Mouse (Mus musculus): ENCODE data around the gene Elovl7. TPM values are rescaled to one million over a fixed set of nuclear protein-coding genes. Genes with fewer than 3 reads are reported as not detected.

The Elovl7 gene
- total RNA-seq, 1 experiment from 2014 or later, result 3.7 TPM

DNA sequence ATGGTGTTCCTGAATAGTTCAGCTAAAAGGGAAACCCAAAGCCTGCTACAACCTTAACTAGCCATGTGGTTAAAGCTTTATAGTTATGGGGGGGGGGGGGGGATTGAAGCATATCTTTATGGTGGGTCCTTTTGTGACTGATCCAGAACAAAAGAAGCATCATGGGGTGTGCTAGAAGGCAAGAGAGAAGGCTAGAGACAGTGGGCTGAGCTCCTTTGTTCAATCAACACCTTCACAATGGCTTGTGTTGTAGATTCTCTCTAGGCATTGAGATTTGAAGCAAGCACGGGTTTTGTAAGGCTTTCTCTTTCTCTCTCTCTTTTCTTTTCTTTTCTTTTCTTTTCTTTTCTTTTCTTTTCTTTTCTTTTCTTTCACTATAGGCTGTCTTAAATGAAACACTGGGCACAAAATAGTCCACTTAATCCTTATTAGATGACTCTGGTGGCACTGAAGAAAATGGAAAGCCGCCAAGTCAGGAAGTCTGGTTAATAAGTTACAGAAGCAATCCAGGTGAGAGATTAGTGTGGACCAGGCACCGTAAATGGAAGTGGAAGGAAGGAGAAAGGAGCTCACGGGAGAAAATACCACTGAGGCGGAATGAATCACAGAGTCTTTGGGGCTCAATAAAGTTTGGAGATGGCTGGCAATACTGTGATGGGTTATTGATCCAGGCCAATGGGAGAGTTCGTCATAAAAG is 15.6 kb downstream of the Elovl7 start:
- no peak for ATAC-seq (replicated peaks; ENCODE audit: low read depth, poor library complexity, severe bottlenecking)

DNA sequence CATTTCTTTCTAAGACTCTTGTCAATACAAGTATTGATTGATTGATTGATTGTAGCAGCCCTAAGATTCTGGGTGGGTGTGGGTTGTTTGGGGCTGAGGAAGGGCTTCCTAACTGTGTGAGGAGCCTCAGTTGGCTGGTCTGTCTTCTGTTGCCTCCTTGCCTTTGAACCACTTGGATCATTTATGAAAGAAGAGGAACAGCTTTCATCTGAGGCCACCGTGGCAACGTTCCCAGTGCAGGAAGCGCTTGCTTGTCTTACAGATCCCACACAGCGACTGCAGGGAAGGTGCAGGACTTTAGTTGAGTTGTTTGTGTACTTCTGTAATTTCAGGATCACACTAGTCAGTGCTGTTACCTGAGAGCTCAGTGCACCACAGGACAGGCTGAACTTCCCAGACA is 25.8 kb downstream of the Elovl7 start:
- peak; percentile 41; the same call in 1 of the 2 replicates for ATAC-seq (replicated peaks; ENCODE audit: low read depth, poor library complexity, severe bottlenecking)

DNA sequence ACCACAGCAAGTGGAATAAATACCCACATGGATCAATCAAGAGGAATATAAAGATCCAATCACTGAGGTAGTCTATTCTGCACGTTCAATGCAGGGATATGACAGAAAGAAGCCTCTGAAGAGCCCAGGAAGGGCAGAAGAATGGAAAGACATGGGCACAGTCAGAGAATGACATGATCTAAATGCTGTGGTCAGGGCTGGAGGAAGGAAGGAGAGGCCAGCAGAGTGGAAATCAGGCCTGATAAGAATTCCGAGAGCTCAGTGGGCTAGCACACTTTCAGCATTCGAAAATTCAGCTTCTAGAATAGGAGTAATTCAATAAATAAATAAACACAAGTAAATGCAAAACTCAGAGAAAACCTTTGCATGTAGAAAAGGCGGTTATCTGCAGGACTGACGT is 27.5 kb downstream of the Elovl7 start:
- peak; percentile 73 for ATAC-seq (replicated peaks; ENCODE audit: low read depth, poor library complexity, severe bottlenecking)

GRCm38 (mm10) chr13:108245086-108245697 is 31.0 kb downstream of the Elovl7 start:
- no peak for ATAC-seq (replicated peaks; ENCODE audit: low read depth, poor library complexity, severe bottlenecking)

- no peak for ATAC-seq (replicated peaks; ENCODE audit: low read depth, poor library complexity, severe bottlenecking)
These were observed 36.9 kb downstream of the Elovl7 start for GRCm38 (mm10) chr13:108251106-108251505.

DNA sequence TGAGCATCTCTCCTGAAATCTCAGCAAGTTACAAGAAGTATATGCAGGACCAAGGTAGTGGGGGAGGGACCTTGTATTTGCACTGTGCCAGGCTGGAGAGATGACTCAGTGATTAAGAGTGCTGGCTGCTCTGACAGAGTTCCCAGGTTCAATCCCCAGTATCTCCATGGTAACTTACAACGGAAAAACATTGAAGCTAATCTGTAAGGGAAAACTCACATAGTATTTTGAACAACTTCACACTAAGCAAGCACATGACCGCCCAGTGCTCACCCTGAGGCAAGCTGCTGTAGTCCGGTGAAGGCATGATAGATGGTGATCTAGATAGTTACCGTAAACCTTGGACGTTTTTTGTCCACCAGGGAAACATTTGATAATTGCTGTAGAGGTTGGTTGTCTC is 39.8 kb downstream of the Elovl7 start:
- ATAC-seq (replicated peaks; ENCODE audit: low read depth, poor library complexity, severe bottlenecking), result no peak

DNA sequence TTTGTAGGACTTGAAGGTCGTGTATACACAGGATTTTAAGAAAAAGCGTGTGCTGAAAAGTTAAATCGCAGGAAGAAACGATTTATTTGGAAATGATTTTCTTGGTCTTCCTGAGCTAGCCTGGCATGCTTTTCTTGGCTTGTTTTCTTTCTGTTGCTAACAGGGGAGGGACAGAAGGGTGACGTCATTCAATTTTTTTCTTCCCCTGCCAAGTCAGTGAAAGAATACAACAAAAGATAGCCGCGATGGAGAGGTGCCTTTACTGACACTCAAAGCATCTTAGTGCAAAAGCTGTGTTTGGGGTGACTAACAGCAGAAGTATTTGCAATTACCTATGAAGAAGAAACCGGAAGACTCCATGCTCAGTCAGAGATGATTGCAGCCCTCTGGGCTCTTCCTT is 48.8 kb downstream of the Elovl7 start:
- no peak for ATAC-seq (replicated peaks; ENCODE audit: low read depth, poor library complexity, severe bottlenecking)

DNA sequence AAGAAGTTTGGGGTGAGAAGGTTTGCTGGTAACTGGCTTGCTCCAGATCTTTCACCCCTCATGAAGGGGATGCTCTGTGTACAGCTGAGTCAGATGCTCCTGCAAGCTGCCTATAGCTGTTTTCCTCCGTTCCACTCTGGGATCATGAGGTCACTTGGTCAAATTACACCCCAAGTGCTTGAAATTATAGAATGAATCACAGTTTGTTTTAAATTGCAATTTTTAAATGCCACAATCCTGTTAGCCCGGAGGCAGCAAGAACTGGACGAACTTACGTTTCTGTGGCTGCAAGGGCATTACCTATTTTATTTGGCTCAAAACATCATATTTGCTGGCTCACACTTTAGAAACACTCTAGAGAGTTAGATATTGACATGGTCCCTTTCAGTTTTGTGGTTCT is 51.2 kb downstream of the Elovl7 start:
- ATAC-seq (replicated peaks; ENCODE audit: low read depth, poor library complexity, severe bottlenecking), result no peak

GRCm38 (mm10) chr13:108267841-108268634 is 53.8 kb downstream of the Elovl7 start:
- ATAC-seq (replicated peaks; ENCODE audit: low read depth, poor library complexity, severe bottlenecking), result peak; percentile 86

DNA sequence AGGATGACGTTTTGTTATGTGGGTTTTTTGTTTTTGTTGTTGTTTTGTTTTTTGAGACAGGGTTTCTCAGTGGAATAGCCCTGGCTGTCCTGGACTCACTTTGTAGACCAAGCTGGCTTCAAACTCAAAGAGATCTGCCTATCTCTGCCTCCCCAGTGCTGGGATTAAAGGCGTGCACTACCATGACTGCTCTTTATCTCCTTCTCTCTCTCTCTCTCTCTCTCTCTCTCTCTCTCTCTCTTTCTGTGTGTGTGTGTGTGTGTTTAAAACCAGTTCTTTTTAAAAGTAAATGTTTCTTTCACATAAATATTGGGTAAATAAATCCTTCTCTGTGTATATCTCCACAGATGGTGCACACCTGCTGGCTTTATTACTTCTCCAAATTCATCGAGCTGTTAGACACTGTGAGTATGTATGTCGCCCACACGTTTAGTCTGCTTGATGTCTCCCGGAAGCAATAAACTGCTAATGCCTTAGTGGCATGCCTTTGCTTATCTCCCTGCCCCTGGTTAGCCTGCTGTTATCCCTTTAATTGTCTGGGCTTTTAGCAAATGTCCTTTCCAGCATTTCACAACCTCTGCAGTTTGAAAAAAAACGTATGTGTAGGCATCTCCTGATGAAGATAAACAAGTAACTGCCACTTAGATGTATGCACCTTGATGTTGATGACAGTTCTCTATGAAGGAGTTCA is 57.4 kb downstream of the Elovl7 start:
- no peak for ATAC-seq (replicated peaks; ENCODE audit: low read depth, poor library complexity, severe bottlenecking)

DNA sequence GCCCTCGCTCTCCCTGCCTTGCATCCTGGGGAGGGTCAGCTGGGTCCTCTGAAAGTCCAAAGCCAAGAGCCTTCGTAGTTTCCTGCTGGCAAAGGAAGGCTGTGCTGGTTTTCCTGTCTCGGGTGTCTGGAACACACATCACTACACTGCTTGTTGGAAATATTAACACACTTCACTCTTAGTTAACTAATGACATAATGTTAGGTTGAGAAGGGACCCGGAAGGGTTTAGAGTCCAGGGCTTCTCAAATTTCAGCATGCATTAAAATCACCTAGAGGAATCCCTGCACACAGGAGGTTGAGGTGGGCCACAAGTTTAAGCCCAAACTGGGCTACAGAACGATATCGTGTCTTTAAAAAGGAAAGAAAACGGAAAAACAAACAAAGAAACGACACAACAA is 58.1 kb downstream of the Elovl7 start:
- ATAC-seq (replicated peaks; ENCODE audit: low read depth, poor library complexity, severe bottlenecking), result no peak

DNA sequence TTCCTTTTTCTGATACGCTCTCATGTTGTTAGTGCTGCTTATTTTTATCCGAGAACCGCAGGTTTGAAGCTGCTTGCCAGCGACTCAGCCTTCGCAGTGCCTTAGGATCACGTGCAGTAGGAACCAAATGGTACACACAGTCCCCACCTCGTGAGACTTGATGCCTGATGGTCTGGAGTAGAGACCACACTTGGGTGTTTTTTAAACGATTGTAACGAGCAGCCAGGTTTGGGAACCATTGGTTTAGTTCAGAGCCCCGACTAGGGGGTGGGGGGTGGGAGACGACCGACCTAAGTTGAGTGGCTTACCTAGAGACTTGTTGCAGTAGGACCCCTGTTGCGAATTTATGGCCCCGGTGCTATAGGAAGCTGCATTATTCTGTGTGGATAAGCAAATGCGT is 58.8 kb downstream of the Elovl7 start:
- no peak for ATAC-seq (replicated peaks; ENCODE audit: low read depth, poor library complexity, severe bottlenecking)

- ATAC-seq (replicated peaks; ENCODE audit: low read depth, poor library complexity, severe bottlenecking), result no peak
These were observed 59.3 kb downstream of the Elovl7 start for GRCm38 (mm10) chr13:108273456-108273855.

DNA sequence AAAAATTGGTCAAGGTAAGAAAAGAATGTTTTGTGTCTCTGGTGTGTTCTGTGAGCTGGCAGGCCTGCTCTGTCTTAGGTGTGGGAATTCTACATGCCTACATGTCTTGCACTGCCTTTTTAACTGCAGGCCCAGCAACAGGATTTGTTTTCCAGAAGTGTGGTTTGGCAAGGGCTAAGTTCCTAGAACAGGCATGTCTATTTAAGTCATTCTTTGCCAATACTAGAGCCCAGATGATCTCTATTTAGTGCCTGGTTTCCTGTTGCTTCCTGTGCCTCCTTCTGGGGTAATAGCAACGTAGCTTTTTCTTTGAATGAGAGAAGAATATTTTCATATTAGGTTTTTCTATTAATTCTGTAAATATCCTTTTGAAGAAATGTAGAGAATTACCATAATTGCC is 62.4 kb downstream of the Elovl7 start:
- peak; percentile 60; the same call in 1 of the 2 replicates for ATAC-seq (replicated peaks; ENCODE audit: low read depth, poor library complexity, severe bottlenecking)

GRCm38 (mm10) chr13:108277320-108277719 is 63.1 kb downstream of the Elovl7 start:
- ATAC-seq (replicated peaks; ENCODE audit: low read depth, poor library complexity, severe bottlenecking), result no peak

GRCm38 (mm10) chr13:108278592-108278991 is 64.4 kb downstream of the Elovl7 start:
- ATAC-seq (replicated peaks; ENCODE audit: low read depth, poor library complexity, severe bottlenecking), result no peak

- ATAC-seq (replicated peaks; ENCODE audit: low read depth, poor library complexity, severe bottlenecking), result 0 out of 2 replicates have a peak, but pooled peaks have one; percentile 32
These were observed 70.1 kb downstream of the Elovl7 start for GRCm38 (mm10) chr13:108284312-108284711.

- peak; percentile 63; the same call in 1 of the 2 replicates for ATAC-seq (replicated peaks; ENCODE audit: low read depth, poor library complexity, severe bottlenecking)
These were observed 73.7 kb downstream of the Elovl7 start for GRCm38 (mm10) chr13:108287953-108288352.

DNA sequence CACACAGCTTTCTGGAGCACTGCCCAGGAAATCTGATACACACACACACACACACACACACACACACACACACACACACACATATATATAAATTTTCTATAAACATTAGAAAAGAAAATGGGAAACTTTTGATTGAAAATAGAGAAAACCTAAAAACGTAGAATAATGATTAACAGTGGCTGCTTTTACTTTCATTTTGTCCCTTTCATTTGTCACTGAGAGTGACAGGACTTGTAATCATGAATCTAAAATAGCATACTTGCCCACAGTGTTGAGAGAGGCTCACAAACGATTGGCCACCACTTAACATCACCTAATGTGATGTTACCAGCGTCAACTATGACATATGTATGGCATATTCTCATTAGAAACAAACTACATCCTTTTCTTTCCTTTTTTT is 75.2 kb downstream of the Elovl7 start:
- 0 out of 2 replicates have a peak, but pooled peaks have one; percentile 33 for ATAC-seq (replicated peaks; ENCODE audit: low read depth, poor library complexity, severe bottlenecking)

GRCm38 (mm10) chr13:108290314-108290713 is 76.1 kb downstream of the Elovl7 start:
- ATAC-seq (replicated peaks; ENCODE audit: low read depth, poor library complexity, severe bottlenecking), result peak; percentile 90
